Mouse (Mus musculus): ENCODE measurements at regions not wholly inside any gene's neighbourhood (a gene's known extent, or its start where the extent isn't known, plus 50 kb on each side); places are given as distances from the start of the nearest gene placed in this dataset. TPM values are rescaled to one million over a fixed set of nuclear protein-coding genes. Genes with fewer than 3 reads are reported as not detected.

DNA sequence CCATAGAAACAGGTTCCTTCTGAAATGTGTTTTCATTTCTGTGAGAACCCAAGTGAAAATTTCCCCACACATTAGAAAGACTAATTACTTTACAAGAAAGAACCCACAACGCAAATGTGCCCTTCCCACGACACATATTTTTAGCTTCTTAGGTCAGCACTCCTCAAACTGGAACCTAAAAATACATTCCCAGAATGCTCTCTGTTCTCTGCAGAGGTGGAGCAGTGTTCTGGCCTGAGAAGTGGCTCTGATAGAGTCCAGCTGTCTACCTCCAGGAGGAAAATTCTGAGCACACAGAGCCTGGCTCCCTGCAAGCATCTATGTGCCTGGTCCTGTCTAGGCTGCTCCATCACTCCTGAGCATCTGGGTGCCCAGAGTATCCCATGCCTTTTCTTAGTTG lies 184.3 kb upstream of the BB014433 start:
- Histone ChIP-seq H3K4me1 (no peaks in the 10 kb centered on the region), H3K4me3 (no peak overlapping the region), H3K9ac (no peak overlapping the region), H3K4me2 (no peak overlapping the region), H3K27me3 (replicated peaks) (no peaks in the 10 kb centered on the region), H3K9me3 (no peaks in the 10 kb centered on the region), H3K36me3 (replicated peaks) (no peaks in the 10 kb centered on the region), H3K27ac (no peak overlapping the region)
- 90% methylated on average over 2 of the region's 2 CpGs for WGBS
- no peak for ATAC-seq (replicated peaks)

DNA sequence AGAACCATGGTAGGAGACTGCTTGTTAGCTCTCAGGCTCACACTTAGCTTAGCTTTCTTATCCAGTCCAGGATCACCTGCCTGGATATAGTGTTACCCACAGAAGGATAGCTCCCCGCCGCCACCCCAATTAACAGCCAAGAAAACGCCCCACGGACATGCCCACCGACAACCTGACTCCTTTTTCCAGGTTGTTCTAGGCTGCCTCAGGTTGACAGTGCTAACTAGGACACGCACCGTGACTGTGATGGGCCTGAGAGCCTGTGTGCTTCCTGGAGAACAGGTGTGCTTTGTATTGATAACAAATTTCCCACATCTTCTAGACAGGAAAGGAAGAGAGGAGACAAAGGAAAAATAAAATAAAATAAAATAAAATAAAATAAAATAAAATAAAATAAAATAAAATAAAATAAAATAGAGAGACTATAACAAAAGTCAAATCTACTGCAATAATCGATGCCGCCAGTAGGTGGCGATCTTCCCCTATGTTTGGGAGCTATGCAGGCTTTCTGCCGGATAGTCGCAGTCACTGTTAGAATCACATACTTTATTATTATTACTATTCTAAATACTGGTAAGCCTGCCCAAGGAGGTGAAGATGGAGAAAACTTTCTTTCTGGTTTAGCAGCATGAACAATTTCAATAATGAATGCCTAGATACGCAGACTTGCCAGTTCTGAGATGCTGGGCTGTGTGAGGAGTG lies 175.5 kb upstream of the BB014433 start:
- no peak overlapping the region for H3K4me2 ChIP-seq
- H3K9me3 ChIP-seq = no peaks in the 10 kb centered on the region
- no peaks in the 10 kb centered on the region for H3K4me1 ChIP-seq
- peak; percentile 60 for ATAC-seq (replicated peaks)
- no peak overlapping the region for H3K4me3 ChIP-seq
- H3K27ac ChIP-seq = no peak overlapping the region
- no peaks in the 10 kb centered on the region for H3K27me3 ChIP-seq (replicated peaks)
- H3K36me3 ChIP-seq (replicated peaks) = no peaks in the 10 kb centered on the region
- no peak overlapping the region for H3K9ac ChIP-seq
- WGBS = 42% methylated on average over 13 of the region's 13 CpGs

DNA sequence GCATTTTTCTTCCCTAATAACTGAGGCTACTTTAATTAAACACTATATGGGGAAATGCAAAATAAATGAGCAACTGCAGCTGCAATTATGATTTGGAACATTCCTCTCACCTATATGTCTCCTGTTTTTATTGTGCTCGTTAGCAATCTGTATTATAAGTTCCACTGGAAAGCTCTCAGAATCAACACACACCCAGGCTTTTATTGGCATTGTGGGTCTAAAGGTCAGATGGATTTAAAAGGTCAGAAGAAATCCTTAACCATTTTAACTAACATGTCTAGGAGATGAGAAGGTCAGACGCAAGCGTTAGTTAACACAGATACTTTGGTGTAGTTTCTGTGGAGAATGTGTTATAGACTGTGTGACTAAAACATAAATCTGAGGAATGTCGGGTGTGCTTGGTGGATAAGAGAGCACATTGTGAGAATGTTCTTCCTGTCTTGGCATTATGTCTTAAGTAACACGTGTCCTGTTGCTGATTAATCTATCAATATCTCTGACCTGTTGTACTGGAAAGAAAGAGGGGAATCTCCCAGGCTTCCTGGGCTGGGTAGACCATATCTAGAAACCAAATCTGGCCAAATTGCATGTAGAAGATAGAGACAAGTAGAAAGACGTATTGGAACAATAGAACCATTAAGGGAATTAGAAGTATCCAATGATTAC lies 164.1 kb upstream of the BB014433 start:
- no peak for ATAC-seq (replicated peaks)
- no peak overlapping the region for H3K27ac ChIP-seq
- H3K4me2 ChIP-seq = no peak overlapping the region
- H3K9ac ChIP-seq = no peak overlapping the region
- no peaks in the 10 kb centered on the region for H3K27me3 ChIP-seq (replicated peaks)
- H3K4me3 ChIP-seq = no peak overlapping the region
- H3K4me1 ChIP-seq = no peaks in the 10 kb centered on the region
- no peaks in the 10 kb centered on the region for H3K9me3 ChIP-seq
- 81% methylated on average over 6 of the region's 6 CpGs for WGBS
- no peaks in the 10 kb centered on the region for H3K36me3 ChIP-seq (replicated peaks)

DNA sequence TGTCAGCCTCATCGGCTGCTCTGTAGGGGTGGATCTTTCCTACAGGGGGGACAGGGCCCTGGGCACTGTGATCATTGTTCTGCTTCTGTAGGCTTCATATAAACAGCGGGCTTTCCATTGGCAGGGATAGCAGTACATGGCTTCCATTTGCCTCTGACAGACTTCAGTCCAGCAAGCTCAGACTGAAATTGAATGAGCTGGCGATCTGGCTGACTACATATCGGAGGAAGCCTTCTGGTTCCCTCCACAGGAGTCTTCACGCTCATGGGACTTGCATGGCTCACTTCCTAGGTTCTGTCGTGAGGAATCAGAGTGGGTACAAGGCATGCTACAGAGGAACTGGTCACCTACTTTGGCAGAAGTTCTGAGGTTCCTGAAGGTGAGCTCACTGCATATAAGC lies 155.7 kb upstream of the BB014433 start:
- H3K27ac ChIP-seq = no peak overlapping the region
- no peaks in the 10 kb centered on the region for H3K4me1 ChIP-seq
- H3K9ac ChIP-seq = no peak overlapping the region
- H3K36me3 ChIP-seq (replicated peaks) = no peaks in the 10 kb centered on the region
- no peak overlapping the region for H3K4me3 ChIP-seq
- WGBS = 89% methylated on average over 6 of the region's 6 CpGs
- no peak for ATAC-seq (replicated peaks)
- no peaks in the 10 kb centered on the region for H3K9me3 ChIP-seq
- no peaks in the 10 kb centered on the region for H3K27me3 ChIP-seq (replicated peaks)
- H3K4me2 ChIP-seq = no peak overlapping the region

DNA sequence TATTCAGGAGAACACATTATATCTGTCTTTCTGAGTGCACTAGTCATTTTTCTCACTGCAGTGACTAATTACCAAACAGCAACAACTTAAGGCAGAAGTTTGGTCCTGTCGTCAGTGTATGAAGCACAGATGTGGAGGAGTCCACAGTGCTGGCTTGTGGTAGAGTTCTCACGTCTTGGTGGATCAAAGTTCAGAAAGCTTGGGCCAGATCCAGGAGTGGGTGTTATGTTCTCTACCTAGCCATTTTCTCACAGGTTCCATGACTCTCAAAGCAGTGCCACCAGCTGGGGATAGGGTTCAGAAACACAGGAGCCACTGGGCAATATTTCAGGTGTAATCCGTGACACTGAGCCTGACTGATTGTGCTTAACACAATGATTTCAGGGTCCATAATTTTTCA lies 144.8 kb upstream of the BB014433 start:
- no peaks in the 10 kb centered on the region for H3K9me3 ChIP-seq
- no peak for ATAC-seq (replicated peaks)
- no peak overlapping the region for H3K4me3 ChIP-seq
- 84% methylated on average over 3 of the region's 3 CpGs for WGBS
- H3K9ac ChIP-seq = no peak overlapping the region
- H3K4me2 ChIP-seq = no peak overlapping the region
- H3K4me1 ChIP-seq = peaks cover 6% of the 10 kb centered on the region
- no peak overlapping the region for H3K27ac ChIP-seq
- no peaks in the 10 kb centered on the region for H3K27me3 ChIP-seq (replicated peaks)
- H3K36me3 ChIP-seq (replicated peaks) = no peaks in the 10 kb centered on the region

DNA sequence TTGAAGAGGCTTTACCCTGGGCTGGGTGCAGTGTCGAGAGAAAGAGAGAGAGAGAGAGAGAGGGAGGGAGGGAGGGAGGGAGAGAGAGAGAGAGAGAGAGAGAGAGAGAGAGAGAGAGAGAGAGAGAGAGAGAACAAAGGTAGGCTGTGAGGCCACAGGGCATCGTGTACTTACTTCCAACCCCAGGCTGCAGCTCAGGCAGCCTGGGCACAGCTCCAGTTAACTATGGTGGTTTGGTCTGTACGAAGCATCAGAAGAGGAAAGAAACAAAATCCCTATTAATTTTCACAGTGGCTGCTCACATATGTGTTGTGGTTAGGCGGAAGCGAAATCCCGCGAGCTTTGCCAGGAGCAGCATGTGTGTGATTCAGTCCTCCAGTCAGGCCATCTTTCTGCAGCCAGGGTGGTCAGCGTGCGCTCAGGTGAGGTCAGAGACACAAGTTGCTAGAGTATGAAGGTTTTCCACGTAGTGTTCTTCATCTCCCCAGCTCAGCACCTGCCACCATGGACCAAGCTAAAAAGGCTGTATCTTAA lies 143.3 kb upstream of the BB014433 start:
- Histone ChIP-seq H3K4me2 (no peak overlapping the region), H3K27me3 (replicated peaks) (no peaks in the 10 kb centered on the region), H3K27ac (no peak overlapping the region), H3K4me3 (no peak overlapping the region), H3K4me1 (peaks cover 6% of the 10 kb centered on the region), H3K9me3 (no peaks in the 10 kb centered on the region), H3K9ac (no peak overlapping the region), H3K36me3 (replicated peaks) (no peaks in the 10 kb centered on the region)
- peak; percentile 60; the same call in 1 of the 2 replicates for ATAC-seq (replicated peaks)
- WGBS = 32% methylated on average over 10 of the region's 10 CpGs

Small RNA genes in the stretch of these regions (microRNA-seq; reads per million reads assigned to microRNA genes)
- gene Gm25255 (not detected), gene Gm25871 (not detected)

All from midbrain, embryonic 15.5 days (tissue).